Mouse (Mus musculus) layer of hippocampus, postnatal 14 days (tissue): ENCODE measurements at regions not wholly inside any gene's neighbourhood (a gene's known extent, or its start where the extent isn't known, plus 50 kb on each side); places are given as distances from the start of the nearest gene placed in this dataset.
"Not testable (repeated sequence)": the region's sequence is repeated elsewhere in the genome, so short reads cannot be mapped to it uniquely, and the experiment has no call there.

Source experiments
- DNase-seq, 2 experiments: peaks; one replicate each; pipeline ENCODE4 v3.0.0; 2021 to 2022; ENCODE audit warnings: low spot score in 2 of 2, mixed read lengths in 1 of 2

DNA sequence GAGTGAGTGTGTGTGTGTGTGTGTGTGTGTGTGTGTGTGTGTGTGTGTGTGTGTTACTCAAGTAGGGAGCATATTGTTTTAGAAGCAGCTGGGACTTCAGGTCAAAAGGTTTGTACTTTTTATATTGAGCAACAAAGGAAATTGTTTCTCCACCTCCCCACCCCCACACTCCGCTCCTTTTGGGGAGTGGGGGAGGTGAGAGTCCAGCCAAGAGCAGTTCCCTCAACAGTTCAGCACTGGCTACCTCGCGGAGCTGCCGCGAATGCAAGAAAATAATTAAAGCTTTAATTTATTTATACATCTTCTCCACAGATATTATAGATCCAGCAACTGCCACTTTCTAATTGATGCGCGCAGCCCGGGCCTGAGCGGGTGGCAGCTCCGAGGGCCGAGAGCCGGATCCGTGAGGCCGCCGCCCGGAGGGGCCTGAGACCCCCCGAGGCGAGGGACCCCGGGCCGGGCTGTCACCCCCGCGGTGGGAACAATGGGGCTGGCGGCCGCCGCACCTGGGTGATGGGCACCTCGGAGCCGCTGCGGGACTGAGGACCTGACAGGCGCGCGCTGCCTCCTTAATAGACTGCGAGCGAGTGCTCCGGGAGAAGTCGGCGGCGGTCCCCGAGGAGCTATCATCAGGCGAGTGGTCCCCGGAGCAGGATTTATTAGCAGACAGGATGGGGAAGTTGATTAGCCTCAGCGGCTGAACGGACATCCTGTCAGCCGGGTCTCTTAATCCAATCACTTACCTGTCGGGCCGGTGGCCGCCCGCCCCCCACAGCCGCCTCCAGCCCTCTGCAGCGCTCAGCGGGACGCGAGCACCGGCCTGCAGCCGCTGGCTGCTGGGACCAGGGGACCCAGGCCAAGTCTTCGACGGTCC is 124.4 kb downstream of the Melk start:
- DNase-seq = peak in 1 of 2 experiments; percentile 7

GRCm38 (mm10) chr4:44434593-44434992 is 133.9 kb downstream of the Melk start:
- no peak for DNase-seq

DNA sequence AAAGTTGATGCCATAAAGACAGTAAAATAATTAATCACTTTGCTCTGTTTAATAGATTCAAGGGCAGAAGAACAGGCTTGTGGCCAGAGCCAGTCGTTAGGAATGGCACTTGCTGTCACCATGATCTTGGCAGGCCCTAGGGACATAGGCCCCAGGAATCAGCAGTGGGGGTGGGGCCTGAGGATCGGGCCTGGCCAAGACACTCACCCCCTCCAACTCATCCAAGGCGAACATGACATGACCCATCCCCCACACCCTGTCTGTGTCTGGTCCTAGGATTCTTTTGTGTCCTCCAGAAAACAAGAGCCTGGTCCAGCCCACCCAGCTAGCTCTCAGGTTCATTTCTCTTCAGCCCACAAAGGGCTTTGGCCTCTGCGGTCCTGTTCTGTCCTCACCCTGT is 144.8 kb downstream of the Melk start:
- DNase-seq = no peak

GRCm38 (mm10) chr4:44450881-44451532 is 150.3 kb downstream of the Melk start:
- DNase-seq = no peak

DNA sequence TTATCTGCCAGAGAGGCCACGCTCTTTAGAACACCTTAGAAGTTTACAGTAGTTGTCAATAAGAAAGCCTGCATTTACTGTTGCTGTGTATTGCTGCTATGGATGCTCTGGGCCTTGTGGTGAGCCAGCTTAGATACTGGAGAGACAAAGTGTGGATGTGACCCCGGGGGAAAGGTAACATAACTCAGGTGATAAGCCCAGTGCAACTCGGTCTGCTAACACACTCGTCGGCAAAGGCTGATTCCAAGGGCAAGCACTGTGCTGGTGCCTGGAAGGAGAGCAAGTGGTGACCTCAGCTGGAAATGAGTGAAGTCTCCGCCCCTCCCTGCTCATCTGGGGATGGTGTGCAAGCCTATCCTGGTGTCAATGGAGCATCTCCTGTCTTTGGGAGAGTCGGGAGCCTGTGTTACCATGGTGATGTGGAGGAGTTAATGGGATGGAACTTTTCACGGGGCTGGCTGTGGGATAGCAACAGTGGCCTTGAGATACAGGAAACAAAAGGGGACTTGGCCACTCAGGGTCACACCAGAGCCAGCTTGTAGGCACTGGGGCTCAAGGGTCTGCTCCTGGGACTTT is 151.5 kb downstream of the Melk start:
- DNase-seq = no peak

- no peak for DNase-seq
Measured at GRCm38 (mm10) chr4:44453552-44453951, 152.9 kb downstream of the Melk start.

- no peak for DNase-seq
Measured at GRCm38 (mm10) chr4:44455851-44456250, 155.2 kb downstream of the Melk start.

- DNase-seq = not testable (repeated sequence)
Measured at GRCm38 (mm10) chr4:44473511-44473910, 172.8 kb downstream of the Melk start.
